Mouse (Mus musculus) liver, embryonic 16.5 days (tissue): ENCODE results near the gene Mcf2l. TPM values are rescaled to one million over a fixed set of nuclear protein-coding genes. Genes with fewer than 3 reads are reported as not detected.

ENCODE experiments used
- ATAC-seq: fragments of 200-750 bp; cut with Nextera tagmentation; 2 replicates; pipeline ENCODE4 v1.8.0; 2017; ENCODE audit warnings: low read depth, mild to moderate bottlenecking, moderate number of reproducible peaks, moderate library complexity
- H3K27ac ChIP-seq: fragments of 300-500 bp; sonication (generic); 2 replicates; pipeline ENCODE4 v1.5.1; 2014; ENCODE audit warnings: mild to moderate bottlenecking, low read length
- H3K27me3 ChIP-seq: fragments of 300-500 bp; sonication (generic); 2 replicates; pipeline ENCODE4 v1.6.1; 2014; ENCODE audit warnings: low read depth, low read length, mixed read lengths; ENCODE audit not compliant: control insufficient read depth, insufficient read depth
- H3K36me3 ChIP-seq: fragments of 300-500 bp; sonication (generic); 2 replicates; pipeline ENCODE4 v1.6.1; 2014; ENCODE audit warnings: mild to moderate bottlenecking; ENCODE audit not compliant: control insufficient read depth, insufficient read depth
- H3K4me1 ChIP-seq: fragments of 300-500 bp; sonication (generic); 2 replicates; pipeline ENCODE4 v1.6.1; 2014; ENCODE audit warnings: low read depth, low read length, mixed read lengths; ENCODE audit not compliant: control insufficient read depth
- H3K4me2 ChIP-seq: fragments of 300-500 bp; sonication (generic); 2 replicates; pipeline ENCODE4 v1.6.1; 2014; ENCODE audit warnings: low read depth, low read length, mixed read lengths
- H3K4me3 ChIP-seq: fragments of 300-500 bp; sonication (generic); 2 replicates; pipeline ENCODE4 v1.5.1; 2014; ENCODE audit warnings: low read depth, mild to moderate bottlenecking, low read length
- H3K9ac ChIP-seq: fragments of 300-500 bp; sonication (generic); 2 replicates; pipeline ENCODE4 v1.6.1; 2014; ENCODE audit warnings: low read depth, low read length
- H3K9me3 ChIP-seq: fragments of 300-500 bp; sonication (generic); replicated peaks from 2 replicates; pipeline ENCODE4 v1.6.1; 2016; ENCODE audit warnings: low read length; ENCODE audit not compliant: control insufficient read depth
- WGBS: fragments of 180-500 bp; shearing (Covaris S2); extraction: QIAGEN DNeasy Blood & Tissue Kit; methylation state at CpG from one replicate; pipeline ENCODE4 v1.1.7; 2014; ENCODE audit not compliant: insufficient replicate concordance; 5-methylcytosine and 5-hydroxymethylcytosine counted together
- polyA plus RNA-seq: library from polyadenylated mRNA; unstranded; fragments of >200 nt; fragmentation: Nextera tagmentation; extraction: Ambion mirVana; gene quantifications from 2 replicates; pipeline ENCODE4 v1.2.1, GENCODE M21; 2015

Gene Mcf2l
- polyA plus RNA-seq, 1 experiment from 2014 or later, result 1.3 TPM

DNA sequence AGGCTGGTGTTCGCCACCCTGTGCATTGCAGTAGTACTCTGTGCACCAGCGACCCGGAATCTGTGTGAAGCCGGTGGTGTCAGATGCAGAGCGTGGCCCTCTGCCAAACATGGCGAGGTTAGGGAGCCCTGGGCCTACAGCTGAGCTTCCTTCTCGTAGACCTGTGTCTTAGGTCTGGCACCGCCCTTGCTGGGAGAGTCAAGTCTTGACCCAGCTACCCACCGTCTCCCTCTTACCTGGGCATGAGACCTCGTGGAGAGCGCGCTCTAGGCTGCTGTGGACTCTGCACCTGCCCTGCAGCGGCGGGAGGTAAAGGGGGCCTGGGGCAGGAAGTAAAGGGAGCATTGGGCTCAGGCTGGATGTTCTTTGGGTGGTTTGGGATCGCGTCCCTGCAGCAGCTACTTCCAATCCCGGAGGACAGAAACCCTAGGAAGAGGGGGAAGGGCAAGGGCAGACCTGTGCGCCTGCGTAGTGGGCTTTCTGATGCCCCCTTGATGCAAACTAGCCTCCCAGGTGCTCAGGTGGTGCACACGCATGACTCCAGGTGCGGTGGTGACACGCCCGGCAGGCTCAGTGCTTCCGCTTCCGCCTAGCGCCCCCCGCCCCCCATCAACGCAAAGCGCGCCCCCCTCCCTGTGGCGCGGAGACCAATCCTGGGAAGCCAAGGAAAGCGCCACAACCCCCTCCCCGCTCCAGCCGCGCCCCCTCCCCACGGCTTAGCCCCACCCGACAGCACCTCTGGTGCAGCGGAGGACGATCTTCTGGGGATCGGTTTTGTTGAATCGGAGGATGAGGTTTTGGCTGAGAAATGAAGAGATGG, 41.8 kb downstream of the Mcf2l start:
- ATAC-seq, result no peak
- WGBS, result 19% methylated on average over 42 of the region's 42 CpGs
- Histone ChIP-seq H3K4me1 (no peaks in the 10 kb centered on the region), H3K4me3 (no peak overlapping the region), H3K27me3 (peaks cover 32% of the 10 kb centered on the region), H3K4me2 (no peak overlapping the region), H3K9ac (no peak overlapping the region), H3K27ac (no peak overlapping the region), H3K36me3 (no peaks in the 10 kb centered on the region), H3K9me3 (no peaks in the 10 kb centered on the region)

- H3K27me3 ChIP-seq, result peaks cover 30% of the 10 kb centered on the region
- no peaks in the 10 kb centered on the region for H3K4me1 ChIP-seq
- no peaks in the 10 kb centered on the region for H3K36me3 ChIP-seq
- no peak overlapping the region for H3K27ac ChIP-seq
- no peaks in the 10 kb centered on the region for H3K9me3 ChIP-seq
- no peak overlapping the region for H3K4me3 ChIP-seq
- WGBS, result 62% methylated on average over 16 of the region's 16 CpGs
- H3K4me2 ChIP-seq, result no peak overlapping the region
- no peak overlapping the region for H3K9ac ChIP-seq
- ATAC-seq, result no peak
Measured at GRCm38 (mm10) chr8:12916156-12916900, 42.7 kb downstream of the Mcf2l start.

DNA sequence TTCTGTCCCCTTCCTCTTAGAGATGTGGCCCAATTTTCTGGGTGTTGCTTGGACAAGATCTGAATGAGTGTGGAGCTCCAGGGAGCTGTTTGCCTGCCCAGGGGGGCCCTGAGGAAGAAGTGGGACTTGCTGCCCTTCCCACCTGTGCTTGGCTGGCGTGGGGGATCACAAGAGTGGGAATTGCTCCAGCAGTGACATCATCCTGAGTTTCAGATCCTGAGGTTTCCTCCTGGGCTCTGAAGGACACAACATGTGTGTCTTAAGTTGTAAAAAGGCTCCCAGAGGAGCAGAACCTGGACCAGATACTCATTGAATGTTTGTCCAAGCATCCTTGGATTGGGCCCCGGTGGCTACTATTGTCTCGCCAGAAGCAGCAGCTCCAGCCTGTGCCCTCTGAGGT, 43.4 kb downstream of the Mcf2l start:
- H3K36me3 ChIP-seq, result no peaks in the 10 kb centered on the region

GRCm38 (mm10) chr8:12917831-12918230, 44.2 kb downstream of the Mcf2l start:
- 58% methylated on average over 4 of the region's 4 CpGs for WGBS
- ATAC-seq, result no peak
- Histone ChIP-seq H3K27me3 (peaks cover 30% of the 10 kb centered on the region), H3K4me2 (no peak overlapping the region), H3K27ac (no peak overlapping the region), H3K9me3 (no peaks in the 10 kb centered on the region), H3K36me3 (no peaks in the 10 kb centered on the region), H3K4me1 (no peaks in the 10 kb centered on the region), H3K9ac (no peak overlapping the region), H3K4me3 (no peak overlapping the region)

More for the DNA sequence above, 43.4 kb downstream of the Mcf2l start:
- ATAC-seq, result no peak
- Histone ChIP-seq H3K4me1 (no peaks in the 10 kb centered on the region), H3K9ac (no peak overlapping the region), H3K27me3 (peaks cover 30% of the 10 kb centered on the region), H3K27ac (no peak overlapping the region), H3K9me3 (no peaks in the 10 kb centered on the region), H3K4me3 (no peak overlapping the region), H3K4me2 (no peak overlapping the region)
- WGBS, result 47% methylated on average over 3 of the region's 3 CpGs

DNA sequence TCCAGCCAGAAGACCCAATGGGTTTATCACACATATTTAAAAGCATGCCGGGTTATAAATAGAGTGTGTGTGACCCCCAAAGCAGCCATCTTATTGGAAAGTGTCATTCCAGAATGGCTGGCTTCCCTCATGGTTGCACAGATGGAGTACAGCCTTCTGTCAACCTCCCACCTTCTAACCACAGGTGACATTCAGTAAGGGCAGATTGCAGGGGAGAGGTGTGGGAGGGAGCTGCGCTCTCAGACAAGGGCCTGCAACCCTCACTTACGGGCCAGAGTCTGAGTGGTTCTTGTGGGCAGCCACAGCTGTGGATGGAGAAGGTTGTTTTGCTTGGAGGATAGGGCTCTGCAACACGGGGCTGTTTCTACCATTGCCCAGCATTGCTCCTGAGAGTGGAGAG, 47.0 kb downstream of the Mcf2l start:
- no peak for ATAC-seq
- Histone ChIP-seq H3K4me1 (no peaks in the 10 kb centered on the region), H3K36me3 (no peaks in the 10 kb centered on the region), H3K9me3 (no peaks in the 10 kb centered on the region), H3K27me3 (peaks cover 21% of the 10 kb centered on the region), H3K9ac (no peak overlapping the region), H3K4me3 (no peak overlapping the region), H3K4me2 (no peak overlapping the region), H3K27ac (no peak overlapping the region)
- 64% methylated on average over 4 of the region's 4 CpGs for WGBS

DNA sequence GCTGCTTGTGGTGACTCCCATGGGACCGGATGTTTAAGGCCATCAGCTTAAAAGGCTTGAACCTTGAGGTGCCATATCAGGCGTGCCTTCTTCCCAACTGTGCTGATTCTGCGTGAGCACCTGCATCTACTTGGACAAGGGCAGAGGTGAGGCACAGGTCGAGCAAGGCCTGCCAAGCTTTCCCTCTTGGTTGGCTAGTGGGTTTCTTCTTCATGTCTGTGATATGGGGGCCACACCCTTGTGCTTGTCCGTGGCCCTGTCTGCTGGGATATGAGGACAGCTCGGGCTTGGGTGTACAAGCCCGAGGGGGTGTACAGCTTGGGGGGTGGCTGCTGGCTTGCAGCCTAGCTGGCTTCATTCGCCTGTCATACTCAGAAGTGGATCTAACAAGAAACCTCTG, 51.4 kb downstream of the Mcf2l start:
- ATAC-seq, result no peak
- no peaks in the 10 kb centered on the region for H3K9me3 ChIP-seq
- H3K4me2 ChIP-seq, result no peak overlapping the region
- H3K27me3 ChIP-seq, result peaks cover 3% of the 10 kb centered on the region
- no peaks in the 10 kb centered on the region for H3K4me1 ChIP-seq
- no peak overlapping the region for H3K27ac ChIP-seq
- 65% methylated on average over 8 of the region's 8 CpGs for WGBS
- no peak overlapping the region for H3K9ac ChIP-seq
- H3K36me3 ChIP-seq, result no peaks in the 10 kb centered on the region
- no peak overlapping the region for H3K4me3 ChIP-seq

- H3K9me3 ChIP-seq, result no peaks in the 10 kb centered on the region
- H3K9ac ChIP-seq, result no peak overlapping the region
- no peaks in the 10 kb centered on the region for H3K36me3 ChIP-seq
- peaks cover 3% of the 10 kb centered on the region for H3K27me3 ChIP-seq
- no peaks in the 10 kb centered on the region for H3K4me1 ChIP-seq
- no peak overlapping the region for H3K27ac ChIP-seq
- no peak for ATAC-seq
- no peak overlapping the region for H3K4me3 ChIP-seq
- WGBS, result 42% methylated on average over 13 of the region's 13 CpGs
- no peak overlapping the region for H3K4me2 ChIP-seq
Measured at GRCm38 (mm10) chr8:12925941-12926381, 52.4 kb downstream of the Mcf2l start.

- Histone ChIP-seq H3K27me3 (peaks cover 5% of the 10 kb centered on the region), H3K9ac (no peak overlapping the region), H3K9me3 (no peaks in the 10 kb centered on the region), H3K36me3 (no peaks in the 10 kb centered on the region), H3K27ac (no peak overlapping the region), H3K4me3 (no peak overlapping the region), H3K4me1 (no peaks in the 10 kb centered on the region), H3K4me2 (no peak overlapping the region)
- WGBS, result 49% methylated on average over 7 of the region's 7 CpGs
- no peak for ATAC-seq
Measured at GRCm38 (mm10) chr8:12927204-12927983, 53.8 kb downstream of the Mcf2l start.
